Mouse (Mus musculus) lung, adult 2 months (tissue): Measurements from ENCODE around the gene Col4a1.

Experiments
- CTCF ChIP-seq: fragments of 200-500 bp; IDR thresholded peaks from 2 replicates; pipeline ENCODE4 v1.5.1; 2011; ENCODE audit warnings: mild to moderate bottlenecking, low read length, control low read depth; ENCODE audit not compliant: insufficient read depth
- POLR2A ChIP-seq: fragments of 200-500 bp; IDR thresholded peaks from 2 replicates; pipeline ENCODE4 v1.6.1; 2011; ENCODE audit warnings: low read depth, mild to moderate bottlenecking, control low read depth, low read length, borderline replicate concordance; ENCODE audit errors: extremely low read depth

- TF ChIP-seq CTCF = no peak
- no peak for TF ChIP-seq POLR2A
Measured at GRCm38 (mm10) chr8:11155579-11156318, 156.9 kb downstream of the Col4a1 start.
